Mouse (Mus musculus): ENCODE results near the gene Sbno2. TPM values are rescaled to one million over a fixed set of nuclear protein-coding genes. Genes with fewer than 3 reads are reported as not detected.
A peak's percentile ranks its signal among the peaks of the same experiment; 100 is the strongest.

Gene Sbno2
- total and polyA plus RNA-seq, 2 experiments from 2014 or later, result 6.8 to 24.2 TPM

GRCm38 (mm10) chr10:80072623-80073489 is 32.5 kb downstream of the Sbno2 start:
- peaks cover 12% of the 10 kb centered on the region; the same call in 1 of the 2 replicates for H3K36me3 ChIP-seq (ENCODE audit: insufficient read depth)
- H3K4me3 ChIP-seq (ENCODE audit: low read depth, low read length), result no peak overlapping the region
- H3K27me3 ChIP-seq (ENCODE audit: insufficient read depth, low read length), result no peaks in the 10 kb centered on the region
- H3K27ac ChIP-seq (ENCODE audit: low read depth, low read length), result no peak overlapping the region
- no peaks in the 10 kb centered on the region for H3K9me3 ChIP-seq (ENCODE audit: low read length)
- DNase-seq (no peak), ATAC-seq (no peak)
- H3K4me2 ChIP-seq (ENCODE audit: low read depth), result no peak overlapping the region
- WGBS, result 87% methylated on average over 20 of the region's 20 CpGs
- H3K4me1 ChIP-seq (ENCODE audit: insufficient read depth), result no peaks in the 10 kb centered on the region
- TF ChIP-seq CTCF (IDR thresholded peaks at IDR 0.05; ENCODE audit: low read depth), result no peak
- no peak overlapping the region for H3K9ac ChIP-seq

GRCm38 (mm10) chr10:80071516-80071900 is 33.9 kb downstream of the Sbno2 start:
- Histone ChIP-seq H3K9ac (no peak overlapping the region), H3K27ac (ENCODE audit: low read depth, low read length) (no peak overlapping the region), H3K4me3 (ENCODE audit: low read depth, low read length) (no peak overlapping the region), H3K27me3 (ENCODE audit: insufficient read depth, low read length) (no peaks in the 10 kb centered on the region), H3K9me3 (ENCODE audit: low read length) (no peaks in the 10 kb centered on the region), H3K4me1 (ENCODE audit: insufficient read depth) (no peaks in the 10 kb centered on the region), H3K36me3 (ENCODE audit: insufficient read depth) (peaks cover 9% of the 10 kb centered on the region), H3K4me2 (ENCODE audit: low read depth) (no peak overlapping the region)
- WGBS, result 78% methylated on average over 3 of the region's 3 CpGs
- no peak for DNase-seq
- TF ChIP-seq CTCF (IDR thresholded peaks at IDR 0.05; ENCODE audit: low read depth), result no peak
- no peak for ATAC-seq

- Histone ChIP-seq H3K36me3 (ENCODE audit: insufficient read depth) (peaks cover 8% of the 10 kb centered on the region), H3K27me3 (ENCODE audit: insufficient read depth, low read length) (no peaks in the 10 kb centered on the region), H3K9me3 (ENCODE audit: low read length) (no peaks in the 10 kb centered on the region), H3K4me1 (ENCODE audit: insufficient read depth) (no peaks in the 10 kb centered on the region), H3K4me3 (ENCODE audit: low read depth, low read length) (no peak overlapping the region), H3K27ac (ENCODE audit: low read depth, low read length) (no peak overlapping the region), H3K9ac (no peak overlapping the region), H3K4me2 (ENCODE audit: low read depth) (no peak overlapping the region)
- TF ChIP-seq CTCF (IDR thresholded peaks at IDR 0.05; ENCODE audit: low read depth), result no peak
- peak; percentile 61 for ATAC-seq
- no peak for DNase-seq
- WGBS, result 60% methylated on average over 9 of the region's 9 CpGs
Measured at GRCm38 (mm10) chr10:80070837-80071515, 34.4 kb downstream of the Sbno2 start.

GRCm38 (mm10) chr10:80069948-80070450 is 35.4 kb downstream of the Sbno2 start:
- Histone ChIP-seq H3K4me2 (ENCODE audit: low read depth) (no peak overlapping the region), H3K4me1 (ENCODE audit: insufficient read depth) (no peaks in the 10 kb centered on the region), H3K27ac (ENCODE audit: low read depth, low read length) (no peak overlapping the region), H3K4me3 (ENCODE audit: low read depth, low read length) (no peak overlapping the region), H3K9me3 (ENCODE audit: low read length) (no peaks in the 10 kb centered on the region), H3K27me3 (ENCODE audit: insufficient read depth, low read length) (no peaks in the 10 kb centered on the region), H3K9ac (no peak overlapping the region), H3K36me3 (ENCODE audit: insufficient read depth) (peaks cover 12% of the 10 kb centered on the region)
- whole genome bisulfite sequencing, result 92% methylated on average over 4 of the region's 4 CpGs
- DNase-seq (no peak), ATAC-seq (no peak)
- no peak for TF ChIP-seq CTCF (IDR thresholded peaks at IDR 0.05; ENCODE audit: low read depth)

- WGBS, result 96% methylated on average over 6 of the region's 7 CpGs
Measured at GRCm38 (mm10) chr10:80069251-80069650, 36.1 kb downstream of the Sbno2 start.

GRCm38 (mm10) chr10:80063877-80064650 is 41.3 kb downstream of the Sbno2 start:
- Histone ChIP-seq H3K4me2 (ENCODE audit: low read depth) (no peak overlapping the region), H3K36me3 (ENCODE audit: insufficient read depth) (peaks cover 53% of the 10 kb centered on the region), H3K4me1 (ENCODE audit: insufficient read depth) (no peaks in the 10 kb centered on the region), H3K27ac (ENCODE audit: low read depth, low read length) (no peak overlapping the region), H3K4me3 (ENCODE audit: low read depth, low read length) (no peak overlapping the region), H3K9ac (no peak overlapping the region), H3K9me3 (ENCODE audit: low read length) (no peaks in the 10 kb centered on the region), H3K27me3 (ENCODE audit: insufficient read depth, low read length) (no peaks in the 10 kb centered on the region)
- no peak for DNase-seq
- ATAC-seq, result no peak
- 74% methylated on average over 23 of the region's 23 CpGs for WGBS
- no peak for TF ChIP-seq CTCF (IDR thresholded peaks at IDR 0.05; ENCODE audit: low read depth)

More at GRCm38 (mm10) chr10:80069251-80069650, 36.1 kb downstream of the Sbno2 start:
- Histone ChIP-seq H3K4me3 (ENCODE audit: low read depth, low read length) (no peak overlapping the region), H3K9me3 (ENCODE audit: low read length) (no peaks in the 10 kb centered on the region), H3K9ac (no peak overlapping the region), H3K4me2 (ENCODE audit: low read depth) (no peak overlapping the region), H3K4me1 (ENCODE audit: insufficient read depth) (no peaks in the 10 kb centered on the region), H3K27ac (ENCODE audit: low read depth, low read length) (no peak overlapping the region), H3K36me3 (ENCODE audit: insufficient read depth) (peaks cover 17% of the 10 kb centered on the region), H3K27me3 (ENCODE audit: insufficient read depth, low read length) (no peaks in the 10 kb centered on the region)
- TF ChIP-seq CTCF (IDR thresholded peaks at IDR 0.05; ENCODE audit: low read depth), result no peak
- DNase-seq (no peak), ATAC-seq (no peak)

Data from forebrain, postnatal 0 days (tissue).